Mouse (Mus musculus) heart, postnatal 0 days (tissue): ENCODE measurements at regions not wholly inside any gene's neighbourhood (a gene's known extent, or its start where the extent isn't known, plus 50 kb on each side); places are given as distances from the start of the nearest gene placed in this dataset.

Experiments
- CTCF ChIP-seq: IDR thresholded peaks from 2 replicates; pipeline ENCODE4 v1.5.1; 2016; ENCODE audit warnings: antibody characterized with exemption, control low read depth, low read depth
- EP300 ChIP-seq: IDR thresholded peaks from 2 replicates; pipeline ENCODE4 v1.6.1; 2016; ENCODE audit warnings: antibody characterized with exemption, low read depth

- TF ChIP-seq CTCF = no peak
- no peak for TF ChIP-seq EP300
These were observed 112.1 kb upstream of the Ralgapa2 start for GRCm38 (mm10) chr2:146624207-146624606.
